Mouse (Mus musculus) lung, postnatal 14 days (tissue): ENCODE data around the gene Sgta.

Experiments
- DNase-seq: peaks from one replicate; pipeline ENCODE4 v3.0.0; 2021

The Sgta gene

DNA sequence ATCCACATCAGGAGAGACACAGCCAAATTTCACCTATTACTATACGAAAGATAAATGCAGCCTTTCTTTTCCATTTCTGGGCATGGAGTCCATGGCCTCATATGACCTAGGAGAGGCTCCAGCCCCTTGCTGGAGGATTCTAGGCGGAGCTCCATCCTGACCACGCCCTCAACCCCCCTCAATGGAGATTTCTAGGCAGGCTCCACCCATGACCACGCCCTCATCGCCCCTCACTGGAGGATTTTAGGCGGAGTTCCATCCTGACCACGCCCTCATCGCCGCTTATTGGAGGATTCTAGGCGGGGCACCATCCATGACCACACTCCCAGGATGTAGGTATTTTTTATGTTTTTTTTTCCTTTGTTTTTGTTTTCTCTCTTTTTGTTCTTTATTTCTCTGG, 41.7 kb downstream of the Sgta start:
- peak; percentile 30 for DNase-seq

DNA sequence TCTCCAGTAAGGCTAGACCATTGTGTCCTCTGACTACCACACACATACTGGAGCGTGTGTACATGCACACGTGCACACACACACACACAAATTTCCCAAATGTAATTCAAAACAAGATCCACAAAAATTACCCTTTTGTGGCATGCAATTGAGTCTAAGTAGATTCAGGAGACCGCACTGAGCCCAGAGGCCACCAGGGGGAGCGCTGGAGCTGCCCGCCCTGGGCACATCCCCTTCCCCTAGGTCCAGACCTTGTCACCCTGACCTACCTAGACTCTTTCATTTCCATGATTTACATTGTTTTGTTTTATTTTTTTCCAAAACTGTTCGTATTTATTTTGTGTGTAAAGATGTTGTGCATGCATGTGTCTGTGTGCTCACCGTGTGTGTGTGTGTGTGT, 43.3 kb downstream of the Sgta start:
- DNase-seq: peak; percentile 77

DNA sequence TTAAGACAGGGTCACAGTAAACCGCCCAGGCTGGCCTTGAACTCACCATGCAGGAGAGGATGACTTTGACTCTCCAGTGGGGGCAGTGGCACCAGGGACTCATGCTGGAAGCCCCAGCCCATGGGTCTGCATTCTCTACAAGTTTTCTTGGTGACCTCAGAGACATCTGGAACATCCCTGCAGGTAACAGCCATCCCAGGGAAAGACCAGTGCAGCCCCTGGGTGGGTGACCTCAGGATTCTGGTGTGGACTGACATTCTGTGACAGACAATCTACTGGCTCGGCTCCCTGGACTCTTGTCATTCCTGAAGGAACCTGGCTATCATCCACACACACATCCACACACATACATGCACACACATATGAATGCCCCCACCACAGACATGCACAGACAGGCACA, 44.3 kb downstream of the Sgta start:
- DNase-seq: no peak

DNA sequence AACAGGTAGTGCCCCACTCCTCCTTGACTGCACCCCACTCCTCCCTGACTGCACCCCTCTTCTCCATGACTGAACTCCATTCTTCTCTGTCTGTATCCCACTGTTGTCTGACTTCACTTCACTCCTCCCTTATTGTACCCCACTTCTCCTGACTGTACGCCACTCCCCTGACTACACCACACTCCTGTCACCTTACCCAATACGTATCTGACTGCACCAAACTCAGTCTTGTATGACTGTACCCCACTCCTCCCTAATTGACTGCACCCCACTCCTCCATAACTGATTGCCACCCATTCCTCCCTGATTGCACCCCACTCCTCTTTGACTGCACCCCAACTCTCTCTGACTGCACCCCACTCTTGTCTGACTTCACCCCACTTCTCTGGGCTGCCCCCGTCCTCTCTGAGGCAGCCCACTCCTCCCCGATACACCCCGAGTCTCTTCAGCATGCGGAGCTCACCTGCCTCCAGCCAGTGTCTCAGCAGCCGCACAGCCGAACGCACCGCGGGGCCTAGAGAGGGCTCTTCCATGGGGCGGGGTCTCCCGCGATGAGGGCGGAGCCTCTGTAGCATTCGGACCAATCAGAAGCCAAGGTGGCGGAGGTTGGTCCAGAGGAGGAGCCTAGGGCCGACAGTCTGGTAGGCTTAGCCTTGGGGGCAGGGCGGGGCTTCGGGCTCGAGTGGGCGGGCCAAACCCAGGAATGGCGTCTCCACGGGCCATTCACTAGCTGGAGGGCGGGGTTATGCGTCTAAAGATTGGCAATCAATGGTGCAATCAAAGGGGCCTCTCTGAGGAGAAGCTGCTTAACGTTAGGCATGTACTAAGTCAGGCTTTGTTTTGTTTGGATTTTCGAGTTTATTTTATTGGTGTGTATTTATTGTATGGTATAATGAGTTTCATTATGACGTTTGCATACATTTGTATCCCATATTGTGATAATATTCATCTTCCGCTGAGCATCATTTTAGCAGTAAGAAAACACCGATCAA, 45.3 kb downstream of the Sgta start, which contains the start of gene Gng7:
TSS of gene Gng7 (minus strand) at position 553 of the 992 bp plus-strand sequence.
- peak; percentile 92 for DNase-seq

DNA sequence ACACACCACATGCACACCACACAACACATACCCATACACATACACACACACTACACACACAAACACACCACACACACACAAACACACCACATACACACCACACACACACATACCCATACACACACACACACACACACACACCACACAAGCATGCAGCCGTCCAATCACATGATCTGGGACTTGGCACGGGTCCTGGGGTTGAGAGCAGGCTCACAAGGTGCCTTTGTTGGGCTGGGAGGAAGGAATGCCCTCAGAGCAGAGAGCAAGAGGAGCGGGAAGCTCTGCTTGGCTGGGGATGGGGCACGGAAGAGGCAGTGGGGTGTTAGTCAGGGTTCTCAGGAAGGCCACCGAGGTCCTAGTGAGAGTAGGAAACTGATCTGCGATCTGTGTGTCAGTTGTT, 49.1 kb downstream of the Sgta start:
- no peak for DNase-seq

DNA sequence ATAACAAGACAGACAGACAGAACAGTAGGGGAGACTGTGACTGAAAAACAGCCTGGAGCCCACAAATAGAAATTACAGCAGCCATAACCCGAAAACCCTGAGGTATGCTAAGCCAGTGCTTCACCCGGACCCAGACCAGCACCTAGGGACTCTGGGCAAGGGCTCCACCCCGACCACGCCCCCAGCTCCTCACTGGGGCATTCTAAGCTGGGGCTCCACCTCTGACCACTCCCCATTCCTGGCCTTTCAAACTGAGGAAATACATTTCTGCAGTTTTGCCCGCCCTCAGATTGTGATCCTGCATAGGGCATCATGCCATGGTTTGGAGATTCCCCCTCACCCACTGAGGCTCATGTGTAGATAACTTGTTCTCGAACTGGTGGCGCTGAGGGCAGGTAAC, 52.7 kb downstream of the Sgta start:
- no peak for DNase-seq

DNA sequence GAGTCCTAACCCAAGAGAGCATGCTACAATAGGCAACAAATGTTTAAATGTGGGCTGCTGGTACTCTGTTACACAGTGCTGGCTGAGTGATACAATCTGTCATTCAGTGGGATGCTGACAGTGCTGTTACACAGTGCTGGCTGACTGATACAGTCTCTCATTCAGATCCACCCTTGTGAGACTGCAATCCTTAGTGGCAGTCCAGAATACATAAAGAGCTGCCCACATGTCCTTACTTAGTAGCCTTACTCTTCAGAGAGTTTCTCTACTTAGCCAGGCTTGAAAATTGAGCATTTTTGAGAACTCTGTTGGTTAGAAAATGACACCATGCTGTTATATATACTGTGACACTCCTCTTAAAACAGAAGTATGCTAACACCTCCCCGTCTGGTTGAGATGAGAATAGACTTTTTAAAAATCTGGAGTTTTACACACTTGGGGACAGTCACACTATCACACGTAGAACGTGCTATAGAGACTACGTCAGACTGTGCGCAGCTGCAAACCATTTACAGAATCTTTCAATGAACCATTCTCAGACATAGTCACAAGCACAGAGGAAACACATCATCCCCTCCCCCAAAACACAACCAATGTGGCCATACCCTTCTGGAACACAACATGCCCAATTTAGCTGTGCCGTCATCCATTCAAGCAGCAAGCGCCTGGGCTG, 53.8 kb downstream of the Sgta start:
- DNase-seq: no peak

DNA sequence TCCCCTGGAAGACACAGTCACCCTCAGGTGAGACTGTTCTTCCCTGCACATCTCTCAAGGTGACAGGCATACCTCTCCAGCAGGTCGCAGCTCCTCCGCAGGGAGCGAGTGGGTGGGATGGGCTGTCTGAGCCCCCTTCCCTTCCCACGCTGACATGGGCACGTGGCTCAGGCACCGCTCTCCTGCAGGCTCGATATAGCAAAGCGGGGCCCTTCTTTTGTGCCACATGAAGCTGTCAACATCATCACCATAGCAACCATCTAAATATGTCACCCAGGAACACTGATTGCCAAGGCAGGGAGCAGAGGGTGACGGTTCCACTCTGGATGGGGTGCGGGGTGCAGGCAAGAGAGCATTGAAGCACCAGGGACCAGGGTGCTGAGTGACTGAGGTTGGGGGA, 58.8 kb downstream of the Sgta start:
- no peak for DNase-seq

DNA sequence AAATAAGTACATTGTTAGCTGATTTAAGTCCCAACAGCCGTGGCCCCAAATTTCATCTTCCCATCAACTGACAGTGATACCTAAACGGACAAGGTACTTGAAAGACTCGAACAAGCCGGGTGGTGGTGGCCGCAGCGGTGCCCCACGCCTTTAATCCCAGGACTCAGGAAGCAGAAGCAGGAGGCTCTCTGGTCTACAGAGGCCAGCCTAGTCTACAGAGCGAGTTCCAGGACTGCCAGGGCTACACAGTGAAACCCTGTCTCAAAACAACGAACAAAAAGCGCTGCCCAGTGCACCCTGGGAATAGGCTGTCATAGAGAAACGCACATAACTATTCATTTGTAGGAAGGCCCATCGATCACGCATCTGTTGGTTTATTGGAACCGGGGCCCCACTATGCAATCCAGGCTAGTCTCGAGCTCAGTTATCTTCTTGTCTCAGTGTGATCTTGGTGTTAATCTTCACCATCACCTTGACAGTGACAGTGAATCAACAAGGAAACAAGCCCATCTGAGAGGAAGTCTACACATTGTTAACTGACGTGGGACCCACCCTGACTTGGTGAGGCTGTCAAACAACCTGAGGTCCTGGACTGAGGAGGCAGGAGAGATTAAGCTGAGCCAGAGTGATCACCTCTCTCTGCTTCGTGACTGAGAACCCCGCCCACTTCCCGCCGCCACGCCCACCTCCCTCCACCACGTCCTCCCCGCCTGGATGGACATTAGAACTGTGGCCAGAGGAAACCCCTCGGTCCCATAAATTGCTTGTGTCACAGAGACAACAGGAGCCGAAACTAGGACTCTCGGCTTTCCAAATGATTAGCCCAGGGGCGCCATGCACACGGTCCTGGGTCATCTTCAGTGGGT, 59.6 kb downstream of the Sgta start:
- no peak for DNase-seq

DNA sequence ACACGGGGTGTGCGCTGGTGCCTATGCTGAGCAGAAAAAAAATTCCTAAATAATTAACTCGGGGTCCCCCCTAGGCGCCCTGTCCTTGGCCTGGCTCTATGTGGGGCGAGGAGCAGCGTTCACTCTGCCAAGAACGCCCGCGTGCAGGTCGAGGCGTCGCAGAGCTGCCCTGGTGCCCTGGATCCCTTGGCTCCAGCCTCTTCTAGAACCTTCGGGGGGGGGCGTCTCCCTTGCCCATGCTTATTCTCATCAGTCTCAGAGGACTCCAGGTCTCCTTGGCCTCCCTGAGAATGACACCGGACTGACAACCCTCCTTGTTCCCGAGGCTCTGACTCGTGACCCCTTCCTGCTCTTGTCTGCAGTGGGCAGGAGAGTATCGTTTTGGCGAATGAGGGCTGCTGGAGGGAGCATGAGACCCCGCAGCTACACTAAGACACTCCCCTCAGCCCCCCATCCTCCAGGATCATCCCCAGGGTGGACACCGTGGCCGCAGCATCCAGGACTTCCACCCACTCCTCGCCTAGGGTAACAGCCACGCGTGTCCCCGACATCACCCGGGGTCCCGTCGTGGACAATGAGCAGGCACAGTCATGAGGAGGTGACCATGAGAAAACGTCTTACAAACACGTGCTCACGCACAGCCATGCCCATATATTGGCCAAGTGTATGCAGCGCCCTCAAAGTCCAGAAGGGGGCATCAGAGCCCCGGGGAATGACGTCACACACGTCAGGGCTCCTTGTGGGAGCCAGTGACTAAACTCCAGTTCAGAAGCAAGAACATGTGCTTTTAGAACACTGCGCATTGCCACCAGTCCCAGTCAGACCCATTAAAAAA, 60.4 kb downstream of the Sgta start:
- peak; percentile 86 for DNase-seq

DNA sequence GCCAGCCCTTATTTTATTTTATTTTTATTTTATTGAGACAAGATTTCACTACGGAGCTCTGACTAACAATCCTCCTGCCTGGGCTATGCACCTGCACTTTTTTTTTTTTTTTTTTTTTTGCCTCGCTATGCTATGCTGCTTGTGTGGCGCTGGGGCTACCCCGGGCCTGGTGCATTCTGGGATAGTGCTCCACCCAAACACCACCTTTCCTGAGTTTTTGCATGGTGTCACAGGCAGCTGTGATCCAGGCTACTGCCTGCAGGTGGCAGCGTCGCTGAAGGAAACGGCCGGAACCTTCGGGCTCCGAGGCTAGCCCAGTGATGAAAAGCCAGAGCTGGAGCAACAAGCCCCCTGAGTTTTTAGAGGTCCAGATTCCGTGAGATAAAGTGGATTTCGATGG, 61.2 kb downstream of the Sgta start:
- peak; percentile 54 for DNase-seq

DNA sequence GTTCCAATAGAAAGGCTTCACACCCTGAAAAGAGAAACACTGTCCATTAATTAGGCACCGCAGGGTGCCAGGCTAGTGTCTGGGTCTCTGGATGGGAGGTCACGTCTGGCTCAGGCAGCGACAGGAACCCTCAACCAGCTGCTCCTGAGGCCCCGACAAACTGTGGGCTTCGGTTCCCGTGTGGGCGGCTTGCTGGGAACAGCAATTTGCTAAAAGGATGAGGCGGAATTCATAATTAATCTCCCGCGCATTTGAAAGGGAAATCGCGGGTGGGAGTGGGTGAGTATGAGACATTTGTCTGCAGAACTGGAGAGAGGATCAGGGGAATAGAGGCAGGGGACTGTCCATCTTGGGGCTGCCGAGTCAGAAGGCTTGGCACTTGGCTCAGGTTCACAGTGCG, 62.0 kb downstream of the Sgta start:
- no peak for DNase-seq

DNA sequence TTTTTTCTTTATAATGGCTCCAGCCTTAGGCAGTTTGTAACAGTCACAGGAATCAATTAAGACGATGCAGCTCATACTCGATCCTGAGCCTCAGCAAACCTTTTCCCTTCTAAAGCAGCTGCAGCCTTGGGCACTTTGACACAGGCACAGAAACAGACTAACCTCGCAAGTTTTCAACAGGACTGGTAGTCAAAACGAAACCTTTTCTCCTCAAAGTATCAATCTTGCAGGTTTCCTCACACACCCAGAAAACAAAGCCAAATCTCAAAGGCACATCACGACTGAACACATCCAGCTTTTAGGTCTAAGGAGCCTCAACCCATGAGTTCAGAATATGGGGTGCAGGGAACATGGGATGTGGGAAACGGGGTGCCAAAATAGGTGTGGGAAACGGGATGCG, 62.6 kb downstream of the Sgta start:
- no peak for DNase-seq

DNA sequence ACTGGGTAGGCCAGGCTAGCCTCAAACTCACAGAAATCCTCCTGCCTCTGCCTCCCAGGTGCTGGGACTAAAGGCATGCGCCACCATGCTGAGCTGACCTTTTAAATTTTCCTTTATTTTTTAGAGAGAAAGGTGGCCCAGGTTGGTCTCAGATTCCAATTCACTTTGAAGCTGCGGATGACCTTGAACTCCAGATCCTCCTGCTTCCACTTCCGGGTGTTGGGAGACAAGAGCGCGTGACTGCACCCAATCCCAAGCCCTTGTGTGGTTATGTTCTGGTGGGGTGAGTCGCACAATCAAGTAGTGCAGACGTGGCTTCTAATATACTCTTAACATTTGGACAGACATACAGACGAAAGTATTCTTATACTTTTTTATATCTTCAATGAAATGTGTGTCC, 63.5 kb downstream of the Sgta start:
- no peak for DNase-seq

DNA sequence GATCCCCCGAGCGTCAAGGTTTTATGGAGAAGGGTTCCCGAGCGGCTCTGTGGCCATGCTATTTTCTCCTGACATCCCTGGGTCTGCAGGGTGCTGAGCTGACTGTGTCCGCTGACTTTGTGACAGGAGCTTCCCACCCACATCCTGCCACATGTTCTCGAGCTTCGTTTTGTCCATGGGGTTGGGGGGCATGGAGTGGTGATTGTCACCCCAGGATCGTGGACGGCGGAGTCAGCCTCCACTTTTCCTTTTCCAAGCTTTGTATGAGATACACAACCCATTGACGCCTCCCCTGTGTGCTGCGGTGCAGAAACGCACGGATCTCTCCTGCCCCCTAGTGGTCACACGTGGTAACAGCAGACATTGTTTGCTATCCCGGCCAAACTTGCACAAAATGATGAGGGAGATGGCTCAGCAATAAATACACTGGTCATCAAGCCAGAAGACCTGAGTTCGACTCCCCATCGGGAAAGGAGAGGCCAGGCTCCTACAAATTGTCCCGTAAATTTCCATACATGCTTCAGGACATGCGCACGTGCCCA, 64.8 kb downstream of the Sgta start:
- peak; percentile 88 for DNase-seq

DNA sequence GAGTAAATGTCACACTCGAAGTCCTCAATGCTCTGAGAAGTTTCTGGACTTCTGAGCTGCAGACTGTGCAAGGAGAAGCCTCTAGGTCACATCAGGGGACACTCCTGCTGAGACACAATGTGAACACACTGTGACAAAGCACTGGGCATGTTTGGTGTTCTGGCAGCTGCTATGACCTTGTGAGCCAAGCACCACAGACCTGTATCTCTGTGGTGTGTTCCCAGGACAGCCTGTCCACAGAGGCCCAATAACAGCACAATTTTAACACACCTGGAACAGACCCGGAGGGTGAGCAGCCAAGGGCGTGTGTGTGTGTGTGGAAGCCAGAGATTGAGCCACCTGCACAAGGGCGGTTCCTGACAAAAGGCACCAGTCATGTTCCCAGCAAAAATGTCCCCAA, 65.4 kb downstream of the Sgta start:
- no peak for DNase-seq
